Mouse (Mus musculus) right cerebral cortex, postnatal 25 days (tissue): ENCODE results near the gene Slc2a1.

Experiments
- DNase-seq: peaks from one replicate; pipeline ENCODE4 v3.0.0; 2022

Gene Slc2a1

GRCm38 (mm10) chr4:119131189-119131910 lies 22.8 kb downstream of the Slc2a1 start:
- DNase-seq = no peak

- DNase-seq = no peak
Observed at GRCm38 (mm10) chr4:119133306-119133705, 24.8 kb downstream of the Slc2a1 start.

- DNase-seq = no peak
Observed at GRCm38 (mm10) chr4:119133860-119134259, 25.3 kb downstream of the Slc2a1 start.

- DNase-seq = no peak
Observed at GRCm38 (mm10) chr4:119137313-119137712, 28.8 kb downstream of the Slc2a1 start.

GRCm38 (mm10) chr4:119138171-119138570 lies 29.7 kb downstream of the Slc2a1 start:
- DNase-seq = peak; percentile 75

GRCm38 (mm10) chr4:119138776-119139175 lies 30.3 kb downstream of the Slc2a1 start:
- no peak for DNase-seq

DNA sequence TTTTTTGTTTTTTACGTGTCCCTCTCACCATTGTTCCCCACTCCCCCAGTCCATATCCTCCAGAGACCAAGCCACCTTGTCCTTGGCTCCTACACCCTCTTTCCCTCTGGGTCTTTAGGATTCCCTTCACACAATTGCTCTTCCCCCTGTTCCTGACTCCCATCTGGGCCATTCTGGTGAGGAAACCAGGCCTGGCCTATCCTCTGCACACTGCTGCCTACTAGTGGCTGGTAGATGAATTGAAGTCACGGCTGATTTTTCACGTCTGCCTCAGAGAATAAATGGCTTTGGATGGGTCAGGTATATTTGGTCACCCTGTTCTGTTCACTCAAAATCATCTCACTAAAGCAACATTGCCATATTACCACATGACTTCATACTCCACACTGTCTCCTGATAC lies 31.6 kb downstream of the Slc2a1 start:
- no peak for DNase-seq

GRCm38 (mm10) chr4:119141191-119141590 lies 32.7 kb downstream of the Slc2a1 start:
- no peak for DNase-seq

- DNase-seq = no peak
Observed at GRCm38 (mm10) chr4:119142230-119142871, 33.8 kb downstream of the Slc2a1 start.

- DNase-seq = no peak
Observed at GRCm38 (mm10) chr4:119146816-119147215, 38.3 kb downstream of the Slc2a1 start.

DNA sequence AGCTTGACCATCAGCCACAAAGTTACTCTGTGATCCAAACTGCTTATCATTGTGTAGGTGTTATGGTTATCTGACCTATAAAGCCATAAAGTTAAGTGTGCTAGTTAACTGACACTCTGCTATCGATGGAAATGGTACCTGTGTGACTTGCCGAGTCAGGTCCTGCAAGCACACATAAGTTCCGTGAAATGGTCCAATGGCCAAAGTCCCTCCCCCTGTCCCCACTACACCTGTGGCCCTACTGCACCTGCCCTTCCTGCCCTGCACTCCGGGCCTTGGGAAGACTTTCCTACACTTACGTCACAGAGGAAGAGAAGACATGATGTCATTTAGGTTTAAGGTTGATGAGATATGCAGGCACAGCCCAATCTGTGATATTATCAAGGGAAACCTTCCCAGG lies 38.8 kb downstream of the Slc2a1 start:
- no peak for DNase-seq

DNA sequence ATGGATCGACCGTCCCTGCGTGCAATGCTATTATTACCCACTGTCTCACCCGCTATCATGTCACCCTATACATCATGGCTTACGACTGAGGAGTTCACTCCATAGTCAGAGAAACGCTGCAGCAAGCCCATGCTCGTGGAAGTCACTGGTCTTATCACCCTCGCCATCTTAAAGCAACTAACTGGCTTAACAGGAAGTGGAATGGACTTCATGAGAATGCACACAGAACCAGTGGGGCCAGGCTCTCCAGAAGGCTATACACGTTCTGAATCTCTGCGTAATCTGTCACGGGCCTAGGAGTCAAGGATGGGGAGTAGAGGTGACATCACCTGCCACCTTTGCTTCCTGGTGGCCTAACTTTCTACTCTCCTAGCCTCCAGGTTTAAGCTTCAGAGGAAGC lies 40.2 kb downstream of the Slc2a1 start:
- no peak for DNase-seq

GRCm38 (mm10) chr4:119157186-119157585 lies 48.7 kb downstream of the Slc2a1 start:
- no peak for DNase-seq

GRCm38 (mm10) chr4:119157891-119158290 lies 49.4 kb downstream of the Slc2a1 start:
- DNase-seq = no peak

DNA sequence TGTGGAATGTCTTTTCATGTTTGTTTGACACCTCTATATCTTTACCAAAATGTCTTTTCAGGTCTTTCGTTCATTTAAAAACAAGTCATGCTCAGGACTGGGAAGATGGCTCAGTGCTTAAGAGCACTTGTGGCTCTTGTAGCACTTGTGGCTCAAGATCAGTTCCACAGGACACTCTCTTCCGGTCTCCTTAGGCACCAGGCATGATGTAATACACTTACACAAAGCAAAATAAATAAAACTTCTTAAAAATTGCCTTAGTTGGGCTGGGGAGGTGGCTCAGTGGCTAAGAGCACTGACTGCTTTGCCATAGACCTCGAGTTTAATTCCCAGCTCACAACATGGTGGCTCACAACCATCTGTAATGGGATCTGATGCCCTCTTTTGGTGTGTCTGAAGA lies 52.8 kb downstream of the Slc2a1 start:
- no peak for DNase-seq

- no peak for DNase-seq
Observed at GRCm38 (mm10) chr4:119162990-119163389, 54.5 kb downstream of the Slc2a1 start.

DNA sequence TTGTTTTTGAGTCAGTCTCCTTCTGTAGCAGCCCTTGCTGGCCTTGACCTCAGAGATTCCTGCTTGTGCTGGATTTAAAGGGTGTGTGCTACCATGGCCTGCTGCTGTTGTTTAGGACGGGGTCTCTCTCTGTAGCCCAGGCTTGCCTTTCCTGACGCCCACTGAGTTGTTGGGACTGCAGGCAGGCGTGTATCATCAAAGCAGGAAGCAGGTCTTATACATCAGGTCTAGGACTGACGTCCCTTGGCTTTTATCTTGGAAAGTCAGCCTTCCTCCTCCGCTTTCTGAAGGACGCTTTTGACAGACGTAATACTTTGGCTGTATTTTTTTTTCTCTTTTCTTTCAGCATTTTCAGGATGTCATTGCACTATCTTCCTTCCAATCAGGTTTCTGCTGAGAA lies 57.4 kb downstream of the Slc2a1 start:
- DNase-seq = no peak

- DNase-seq = no peak
Observed at GRCm38 (mm10) chr4:119167068-119167467, 58.6 kb downstream of the Slc2a1 start.

DNA sequence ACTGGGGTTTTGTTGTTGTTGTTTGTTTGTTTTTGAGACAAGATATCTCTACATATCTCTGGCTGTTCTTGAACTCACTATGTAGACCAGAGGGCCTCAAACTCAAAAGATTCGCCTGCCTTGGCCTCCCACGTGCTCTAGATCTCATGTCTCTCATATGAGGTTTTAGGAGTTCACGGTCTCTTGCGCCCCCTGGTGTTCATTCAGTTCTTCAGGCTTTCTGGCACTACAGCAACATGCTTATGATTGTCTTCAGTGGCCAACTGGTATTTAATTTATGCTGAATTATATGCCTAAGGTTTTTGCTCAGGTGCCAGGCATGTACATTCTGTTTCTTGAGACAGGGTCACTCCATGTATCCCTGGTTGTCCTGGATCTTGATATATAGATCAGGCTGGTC lies 59.2 kb downstream of the Slc2a1 start:
- DNase-seq = peak; percentile 69

DNA sequence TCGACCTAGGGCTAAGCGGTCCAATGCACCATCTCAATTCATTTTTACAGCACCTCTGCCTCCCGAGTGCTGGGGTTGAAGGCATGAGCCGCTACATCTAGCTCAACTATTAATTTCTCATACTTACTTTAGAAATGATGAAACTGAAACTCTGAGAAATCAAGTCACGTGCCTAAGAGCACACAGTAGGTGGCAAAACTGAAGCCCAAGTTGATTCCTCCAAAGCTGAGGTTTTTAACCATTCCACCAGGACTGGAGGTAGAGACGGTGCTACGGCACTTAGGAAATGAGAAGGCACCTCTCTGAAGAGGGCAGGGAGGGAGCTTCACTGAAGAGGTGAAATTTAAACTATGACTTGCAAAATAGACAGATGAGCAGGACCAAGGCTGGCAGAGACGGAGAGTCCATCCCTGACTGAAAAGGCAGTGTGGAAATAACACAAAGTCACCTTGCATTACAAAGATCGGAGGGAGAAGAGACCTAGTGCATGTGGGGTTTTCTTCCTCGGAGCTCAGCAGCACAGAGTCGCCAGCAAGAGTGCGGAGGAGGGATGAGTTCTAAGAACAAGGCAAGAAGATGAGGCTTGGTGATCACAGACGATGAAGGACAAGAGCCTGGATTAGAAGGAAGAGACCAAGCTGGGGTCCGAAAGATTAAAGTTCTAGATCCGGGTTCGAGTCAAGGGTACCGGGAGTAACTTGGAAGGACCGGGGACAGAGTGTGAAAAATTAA lies 64.6 kb downstream of the Slc2a1 start:
- peak; percentile 42 for DNase-seq

- DNase-seq = peak; percentile 94
Observed at GRCm38 (mm10) chr4:119173851-119174453, 65.4 kb downstream of the Slc2a1 start, which contains the start of gene Zfp691. Zfp691 (minus strand) TSS chr4:119174195.

DNA sequence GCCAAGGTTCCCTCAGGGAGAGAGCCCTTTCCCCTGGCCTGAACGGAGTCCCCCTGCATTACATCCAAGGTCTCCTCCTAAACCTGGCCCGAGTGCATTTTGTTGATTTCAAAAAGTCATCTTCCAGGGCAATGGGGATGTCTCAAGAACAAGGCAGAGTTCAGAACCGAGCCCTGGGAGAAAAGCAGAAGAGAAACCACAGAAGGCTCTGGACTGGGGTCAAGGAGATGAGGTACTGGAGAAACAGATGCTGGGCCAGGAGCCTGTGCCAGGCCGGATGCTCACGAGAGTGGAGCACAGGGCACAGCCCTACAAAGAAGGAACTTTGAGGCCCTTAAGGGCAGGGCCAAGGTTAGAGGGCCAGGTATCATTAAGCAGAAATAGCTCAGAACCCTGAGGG lies 69.2 kb downstream of the Slc2a1 start:
- DNase-seq = no peak

GRCm38 (mm10) chr4:119178331-119178730 lies 69.8 kb downstream of the Slc2a1 start:
- no peak for DNase-seq
